Mouse (Mus musculus) embryo, embryonic 9.5 days (tissue): ENCODE measurements around the gene Zfp821.
"Not testable (repeated sequence)": the region's sequence is repeated elsewhere in the genome, so short reads cannot be mapped to it uniquely, and the experiment has no call there.

Experiments
- DNase-seq: peaks from one replicate; pipeline ENCODE4 v3.0.0-alpha.2; 2017; ENCODE audit errors: extremely low spot score

Zfp821 gene

DNA sequence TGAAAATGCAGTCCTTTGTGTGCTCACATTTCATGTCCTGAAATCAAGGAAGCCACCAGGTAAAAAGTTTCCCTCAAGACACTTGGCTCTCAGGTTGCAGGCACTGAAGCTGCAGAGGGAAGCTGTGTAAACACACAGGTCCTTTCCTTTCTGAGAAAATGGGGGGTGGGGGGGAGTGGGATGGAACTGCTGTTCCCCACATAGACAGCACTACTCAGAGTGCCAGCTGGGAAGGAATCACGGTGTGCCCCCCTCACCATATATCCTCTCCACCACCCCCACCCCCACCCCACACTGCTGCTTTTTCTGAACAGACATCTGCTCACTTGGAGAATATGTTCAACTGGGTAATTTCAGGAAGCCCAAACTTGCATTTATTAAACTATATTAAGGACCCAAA is 7.2 kb downstream of the Zfp821 start:
- no peak for DNase-seq

DNA sequence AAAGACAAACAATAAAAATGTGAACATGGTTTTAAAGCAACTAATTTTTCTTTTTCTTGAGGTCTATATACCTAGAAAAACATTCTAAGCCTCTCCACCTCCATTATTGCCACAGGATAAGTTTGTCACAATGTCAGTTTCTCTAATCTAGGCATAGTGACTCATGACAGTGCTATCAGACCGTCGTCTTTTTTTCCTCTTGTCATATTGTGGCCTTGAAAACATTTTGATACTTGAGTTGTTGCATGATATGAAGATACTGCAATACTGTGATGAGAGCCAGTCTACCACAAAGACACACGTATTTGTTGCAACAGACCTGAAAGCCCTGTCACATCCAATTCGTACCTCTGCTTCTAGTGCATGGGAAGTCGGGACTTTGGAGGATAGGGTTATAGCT is 9.6 kb downstream of the Zfp821 start:
- DNase-seq, result no peak

- no peak for DNase-seq
Measured at GRCm38 (mm10) chr8:109725106-109725505, 19.8 kb downstream of the Zfp821 start.

GRCm38 (mm10) chr8:109731012-109731411 is 25.7 kb downstream of the Zfp821 start:
- no peak for DNase-seq

DNA sequence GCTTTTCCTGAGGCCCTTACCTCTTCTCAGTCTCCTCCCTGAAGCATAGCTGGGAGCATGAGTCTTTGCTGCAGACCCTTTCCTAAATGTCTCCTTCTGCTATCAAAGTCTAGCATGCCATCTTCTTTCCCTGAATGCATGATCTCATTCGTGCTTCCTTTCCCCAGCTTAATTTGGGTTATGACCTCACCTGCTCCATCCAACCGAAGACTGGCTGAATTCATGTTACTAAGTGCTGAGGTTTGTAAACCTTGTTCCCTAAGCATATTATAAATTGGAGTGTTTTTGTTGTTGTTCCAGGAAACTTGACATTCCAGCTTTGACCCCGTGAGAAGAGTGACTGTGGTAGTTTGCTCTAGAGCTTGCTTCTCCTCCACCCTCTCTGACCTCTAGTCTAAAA is 28.7 kb downstream of the Zfp821 start:
- DNase-seq, result no peak

DNA sequence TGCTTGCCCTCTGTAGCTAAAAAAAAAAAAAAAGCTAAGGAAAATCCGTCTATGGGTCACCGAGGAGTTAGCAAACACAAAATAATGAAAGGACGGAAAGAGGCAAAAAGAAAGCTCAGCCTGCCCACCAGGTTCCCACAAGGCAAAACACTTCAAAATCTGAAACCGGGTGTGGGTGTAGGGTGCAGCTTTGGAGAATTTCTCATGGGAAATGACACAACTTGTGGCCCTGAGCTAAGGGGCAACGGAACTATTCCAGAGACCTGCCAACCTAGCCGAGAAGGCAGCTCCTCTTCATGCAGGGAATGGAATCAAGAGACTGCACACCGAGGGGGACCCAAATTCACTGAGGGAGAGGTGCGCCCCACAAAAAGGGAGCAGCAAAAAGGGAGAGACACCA is 31.5 kb downstream of the Zfp821 start:
- DNase-seq, result no peak

DNA sequence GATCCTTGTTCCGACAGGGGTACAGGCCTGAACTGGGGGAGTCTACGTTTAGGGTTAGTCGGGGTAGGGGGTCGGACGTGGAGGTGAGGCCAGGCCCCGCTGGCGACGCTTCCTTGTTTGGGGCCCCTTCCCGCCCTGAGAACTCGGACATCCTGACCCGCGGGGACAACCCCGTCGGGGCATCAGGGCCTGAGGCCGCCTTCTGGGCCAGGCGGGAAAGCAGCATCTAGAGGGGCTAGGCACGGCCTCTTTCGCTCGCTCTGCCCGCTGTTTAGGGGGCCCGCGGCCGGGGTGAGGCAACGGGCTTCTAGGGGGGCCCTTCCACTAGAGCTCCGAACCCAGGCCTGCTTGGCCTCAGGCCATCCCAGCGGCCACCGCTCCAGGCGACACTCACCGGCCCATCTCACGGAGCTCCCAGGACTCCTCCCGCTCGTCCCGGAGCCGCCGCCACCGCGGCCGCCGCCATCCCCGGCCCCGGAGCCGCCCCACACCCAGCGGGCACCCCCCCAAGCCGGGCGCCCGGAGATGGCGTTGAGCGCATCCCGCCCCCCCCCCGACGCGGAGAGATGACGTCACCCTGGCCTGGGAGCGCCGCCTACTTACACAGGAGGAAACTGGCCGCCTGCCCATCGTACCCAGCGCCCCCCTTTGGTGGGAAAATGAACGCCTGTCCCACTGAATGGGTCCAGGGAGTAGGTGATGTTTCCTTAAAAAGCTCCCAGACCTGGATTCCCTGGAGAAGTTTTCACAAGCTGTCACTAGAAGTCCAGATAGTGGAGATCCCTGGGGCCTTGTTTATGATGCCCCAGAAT is 32.1 kb downstream of the Zfp821 start, which contains the start of gene Atxn1l:
Gene Atxn1l (minus strand): TSS at position 503 of the 812 bp plus-strand sequence.
- peak; percentile 97 for DNase-seq

GRCm38 (mm10) chr8:109738049-109738380 is 32.7 kb downstream of the Zfp821 start:
- no peak for DNase-seq

GRCm38 (mm10) chr8:109747468-109748199 is 42.3 kb downstream of the Zfp821 start:
- DNase-seq, result no peak

DNA sequence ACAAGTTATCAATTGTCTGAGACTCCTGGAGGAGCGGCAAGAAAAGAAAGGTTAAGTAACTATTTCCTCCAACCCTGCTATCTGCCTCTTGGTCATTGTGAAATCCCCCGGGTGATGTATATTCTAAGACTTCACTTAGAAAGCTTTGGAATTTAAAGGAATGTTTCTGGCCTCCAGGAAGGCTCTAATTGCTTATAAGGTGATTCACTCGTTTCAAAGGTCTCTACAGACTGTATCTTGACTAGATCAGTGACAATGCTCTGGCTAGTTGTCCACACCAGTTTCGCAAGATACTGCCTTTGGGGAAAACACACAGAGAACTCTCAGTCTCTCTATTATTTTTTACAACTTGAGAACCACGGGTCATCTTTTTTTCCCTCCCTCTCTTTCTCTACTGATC is 44.9 kb downstream of the Zfp821 start:
- no peak for DNase-seq

GRCm38 (mm10) chr8:109750699-109751098 is 45.4 kb downstream of the Zfp821 start:
- no peak for DNase-seq

DNA sequence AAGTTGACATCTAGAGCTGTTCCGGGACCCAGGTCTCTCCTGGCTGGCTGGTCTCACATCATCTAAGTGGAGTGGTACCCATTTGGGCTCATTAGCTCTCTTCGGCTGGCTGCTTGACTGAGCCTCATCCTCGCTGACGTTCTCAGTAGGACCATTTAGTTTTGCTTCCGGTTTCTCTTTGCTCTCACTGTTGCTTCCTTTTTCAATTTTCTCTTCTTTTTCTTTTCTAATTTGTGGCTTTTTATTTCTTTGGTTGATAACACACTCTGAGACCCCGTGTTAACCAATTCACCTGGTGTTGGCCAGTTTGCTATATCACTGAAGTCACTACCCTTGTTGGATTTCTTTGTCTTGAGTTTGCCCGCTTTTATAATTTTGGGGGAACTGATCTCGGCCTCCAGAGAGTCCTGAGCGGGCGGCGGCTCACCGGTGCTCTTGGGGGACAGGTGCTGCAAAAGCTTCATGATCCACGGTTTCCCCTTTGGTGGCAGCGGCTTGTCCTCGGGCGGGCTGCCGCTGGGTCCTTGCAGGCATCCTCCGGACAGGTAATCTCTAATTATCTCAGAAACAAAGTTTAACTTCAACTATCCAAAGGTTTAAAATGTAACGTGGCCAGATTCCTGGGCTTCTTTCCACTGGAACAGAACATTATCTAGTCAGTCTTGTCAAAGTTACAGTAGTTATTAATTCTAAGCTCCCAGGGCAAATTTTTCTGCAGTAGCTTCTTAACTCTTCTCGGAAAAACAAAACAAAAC is 46.6 kb downstream of the Zfp821 start:
- DNase-seq, result no peak

- no peak for DNase-seq
Measured at GRCm38 (mm10) chr8:109754696-109755095, 49.4 kb downstream of the Zfp821 start.

- DNase-seq, result not testable (repeated sequence)
Measured at GRCm38 (mm10) chr8:109755554-109755953, 50.2 kb downstream of the Zfp821 start.

GRCm38 (mm10) chr8:109756849-109757248 is 51.5 kb downstream of the Zfp821 start:
- no peak for DNase-seq

DNA sequence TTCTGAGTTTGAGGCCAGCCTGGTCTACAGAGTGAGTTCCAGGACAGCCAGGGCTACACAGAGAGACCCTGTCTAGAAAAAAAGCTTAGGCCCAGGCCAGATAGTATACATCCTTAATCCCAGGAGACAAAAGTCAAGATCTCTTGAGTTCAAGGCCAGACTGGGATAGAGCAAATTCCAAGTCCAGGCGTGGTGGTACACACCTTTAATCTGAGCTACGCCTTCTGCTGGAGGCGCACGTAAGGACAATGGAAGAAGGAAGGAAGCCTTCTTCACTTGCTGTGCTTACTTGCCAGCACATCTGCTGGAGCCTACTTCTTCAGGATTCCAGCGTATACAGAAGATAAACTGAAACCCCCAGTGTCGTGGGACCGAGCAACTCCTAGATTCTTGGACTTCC is 54.1 kb downstream of the Zfp821 start:
- no peak for DNase-seq

DNA sequence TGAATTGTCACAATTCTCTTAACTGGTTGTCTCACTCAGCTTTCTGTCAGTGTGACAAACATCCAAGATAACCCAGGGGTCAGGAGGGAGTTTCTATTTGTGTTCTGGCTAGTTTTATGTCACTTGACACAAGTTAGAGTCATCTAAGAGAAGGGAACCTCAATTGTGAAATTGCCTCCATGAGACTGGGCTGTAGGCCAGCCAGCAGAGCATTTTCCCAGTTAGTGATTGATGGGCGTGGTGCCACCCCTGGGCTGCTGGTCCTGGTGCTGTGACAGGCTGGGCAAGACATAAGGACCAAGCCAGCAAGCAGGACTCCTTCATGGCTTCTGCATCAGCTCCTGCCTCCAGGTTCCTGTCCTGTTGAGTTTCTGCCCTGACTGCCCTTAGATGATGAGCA is 54.9 kb downstream of the Zfp821 start:
- no peak for DNase-seq

DNA sequence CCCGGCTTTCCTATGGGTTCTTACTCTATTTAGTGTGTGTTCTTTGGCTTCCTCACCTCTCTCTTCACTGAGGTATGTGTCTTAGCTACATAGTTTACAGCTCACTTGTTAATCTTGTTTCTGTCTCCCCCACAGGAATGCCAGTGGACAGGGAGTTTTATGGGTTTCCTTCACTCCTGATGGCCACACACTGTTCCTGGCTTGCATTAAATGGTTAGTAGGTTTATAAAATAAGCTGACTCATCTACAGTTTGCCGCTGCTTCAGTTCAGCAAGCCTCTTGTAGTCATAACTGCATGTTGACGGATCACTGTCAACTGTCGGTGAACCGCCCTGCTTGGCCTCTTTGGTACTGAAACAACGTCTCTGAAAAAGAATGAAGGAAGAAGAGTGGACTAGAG is 58.7 kb downstream of the Zfp821 start:
- no peak for DNase-seq

DNA sequence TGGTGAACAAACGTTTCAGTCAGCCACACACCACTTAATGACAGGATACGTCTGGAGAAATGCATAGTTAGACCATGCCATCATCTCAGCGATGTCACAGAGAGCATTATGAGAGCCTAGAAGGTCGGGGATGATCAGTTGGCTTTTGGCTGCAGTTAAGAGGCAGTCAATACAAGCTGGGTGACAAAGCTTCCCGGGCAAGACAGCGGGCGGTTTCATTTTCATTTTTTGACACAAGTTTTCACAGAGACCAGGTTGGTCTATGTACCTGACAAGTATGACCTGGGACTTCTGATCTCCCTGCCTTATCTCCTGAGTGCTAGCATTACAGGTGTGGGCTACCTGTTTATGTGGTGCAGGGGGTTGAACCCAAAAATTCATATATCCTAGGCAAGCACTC is 60.7 kb downstream of the Zfp821 start:
- DNase-seq, result no peak

DNA sequence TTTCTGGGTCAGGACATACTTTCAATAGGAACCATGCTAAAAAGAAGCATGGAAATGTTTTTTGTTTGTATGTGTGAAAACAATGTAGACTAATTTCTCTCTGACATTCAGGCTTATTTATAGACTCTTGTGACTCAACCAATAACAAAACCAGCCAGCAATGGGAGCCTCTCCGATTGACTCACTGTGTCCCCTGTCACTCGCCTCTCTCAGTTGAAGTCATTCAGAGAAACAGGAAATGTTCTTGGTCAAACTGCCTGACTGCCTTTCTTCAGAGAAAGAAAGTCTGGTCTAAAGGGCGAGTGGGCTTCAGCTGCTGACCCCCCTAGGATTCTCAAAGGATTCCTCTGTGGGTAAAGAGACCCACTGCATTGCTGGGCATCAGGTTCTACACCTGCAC is 67.8 kb downstream of the Zfp821 start:
- DNase-seq, result no peak
